21 mouse cellular contexts compared by ENCODE assay signal in the genomic region with DNA sequence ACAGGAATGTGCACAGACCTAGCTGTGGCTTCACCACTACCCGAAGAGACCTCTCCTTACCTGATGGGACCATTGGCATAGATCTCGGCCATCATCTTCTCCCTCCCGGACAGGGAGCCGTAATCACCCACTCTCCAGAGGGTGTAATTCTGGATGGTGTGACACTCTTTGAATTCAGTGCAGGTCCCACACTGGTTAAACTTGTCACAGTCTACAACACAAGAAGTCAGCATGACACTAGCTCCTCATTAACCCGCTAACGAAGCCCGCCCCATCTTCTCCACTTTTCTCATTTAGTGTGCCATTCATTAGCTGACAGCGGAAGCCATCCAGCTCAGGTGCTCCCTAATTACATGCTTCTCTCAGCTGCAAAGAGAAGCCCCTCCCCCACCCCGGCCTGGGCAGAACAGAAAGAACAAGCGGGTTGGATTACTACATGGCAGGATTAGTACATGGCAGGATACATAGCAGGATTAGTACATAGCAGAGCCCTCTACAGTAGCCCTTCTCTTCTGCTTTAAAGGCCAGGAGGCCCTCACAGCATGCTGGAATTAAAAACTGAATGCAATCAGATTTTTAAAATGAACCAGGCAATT. TPM values are rescaled to one million over a fixed set of nuclear protein-coding genes. Genes with fewer than 3 reads are reported as not detected.
DNase-seq lines count a peak whose midpoint lies in the region; ATAC-seq and TF ChIP-seq lines count a peak whose summit lies in the region.
"Had no signal": no experiment of that assay in that cellular context is flagged by ENCODE, and none has a peak within 500 bp of the region (broad histone marks: within the 10 kb centered on the region; RNA-seq: fewer than 3 reads in every experiment).

No protein-coding gene starts in this region.

- H3K27me3 ChIP-seq in midbrain, embryonic 11.5 days (ENCODE audit: control insufficient read depth, insufficient read depth, low read length), result no peaks in the 10 kb centered on the region
- H3K27me3 ChIP-seq in midbrain, embryonic 10.5 days (ENCODE audit: low read depth, poor library complexity, severe bottlenecking), result no peaks in the 10 kb centered on the region
- no peaks in the 10 kb centered on the region for H3K27me3 ChIP-seq in embryonic facial prominence, embryonic 10.5 days (replicated peaks; ENCODE audit: low read depth, poor library complexity, severe bottlenecking)
- no peaks in the 10 kb centered on the region for H3K27me3 ChIP-seq in forebrain, postnatal 0 days (ENCODE audit: insufficient read depth, low read length)
- H3K27me3 ChIP-seq in midbrain, embryonic 14.5 days (ENCODE audit: control insufficient read depth, insufficient read depth, low read length), result no peaks in the 10 kb centered on the region
- H3K27me3 ChIP-seq in thymus, adult 2 months (ENCODE audit: control insufficient read depth, insufficient read depth, low read length), result no peaks in the 10 kb centered on the region
- H3K27me3 ChIP-seq: liver, embryonic 13.5 days; megakaryocyte, embryonic 14.5 days had no signal

- H3K27ac ChIP-seq in midbrain, embryonic 11.5 days (ENCODE audit: low read depth, low read length), result no peak overlapping the region
- H3K27ac ChIP-seq in midbrain, embryonic 10.5 days (replicated peaks), result no peak overlapping the region
- H3K27ac ChIP-seq in embryonic facial prominence, embryonic 10.5 days (replicated peaks), result no peak overlapping the region
- no peak overlapping the region for H3K27ac ChIP-seq in forebrain, postnatal 0 days (ENCODE audit: low read depth, low read length)
- 0 out of 2 replicates have a peak overlapping the region, but pooled peaks have one; percentile 5 for H3K27ac ChIP-seq in midbrain, embryonic 14.5 days (replicated peaks; ENCODE audit: low read depth, low read length)
- no peak overlapping the region for H3K27ac ChIP-seq in thymus, adult 2 months (ENCODE audit: control insufficient read depth, insufficient read depth, low read length)
- H3K27ac ChIP-seq: limb, embryonic 10.5 days; liver, embryonic 13.5 days had no signal

- TF ChIP-seq POLR2A in thymus, adult 2 months (IDR thresholded peaks at IDR 0.05; ENCODE audit: control insufficient read depth, extremely low read depth, insufficient read depth, low read length, poor library complexity), result no peak

- no peak overlapping the region for H3K9ac ChIP-seq in midbrain, embryonic 11.5 days (ENCODE audit: low read length)
- no peak overlapping the region for H3K9ac ChIP-seq in forebrain, postnatal 0 days
- H3K9ac ChIP-seq in midbrain, embryonic 14.5 days (replicated peaks; ENCODE audit: low read length), result no peak overlapping the region
- H3K9ac ChIP-seq: liver, embryonic 13.5 days had no signal

- DNase-seq in midbrain, embryonic 11.5 days (ENCODE audit: low spot score, missing footprints), result peak; percentile 62
- no peak for DNase-seq in midbrain, embryonic 10.5 days (ENCODE audit: low spot score)
- DNase-seq in embryonic facial prominence, embryonic 10.5 days (ENCODE audit: low spot score), result peak; percentile 37
- peak; percentile 18 for DNase-seq in forebrain, postnatal 0 days
- peak; percentile 41 for DNase-seq in midbrain, embryonic 14.5 days
- no peak for DNase-seq in thymus, adult 2 months
- DNase-seq in adrenal gland, postnatal 14 days, result no peak
- no peak for DNase-seq in left cerebral cortex, postnatal 10 days (ENCODE audit: extremely low spot score in 1 of 2, low spot score in 2 of 2)
- DNase-seq: B cell, adult 2 months; cerebellum, adult 18-20 months; heart, postnatal 36 days; kidney, adult 11 months; kidney, postnatal 36 days; liver, embryonic 13.5 days; spleen, adult 18-20 months; thymus, postnatal 36 days had no signal

- 82% methylated on average over 10 of the region's 10 CpGs for WGBS in midbrain, embryonic 11.5 days
- 88% methylated on average over 10 of the region's 10 CpGs for WGBS in midbrain, embryonic 10.5 days
- 83% methylated on average over 10 of the region's 10 CpGs for WGBS in embryonic facial prominence, embryonic 10.5 days
- WGBS in forebrain, postnatal 0 days, result 35% methylated on average over 10 of the region's 10 CpGs
- 80% methylated on average over 10 of the region's 10 CpGs for WGBS in midbrain, embryonic 14.5 days
- WGBS in thymus, adult 2 months, result 95% methylated on average over 10 of the region's 10 CpGs

- intact Hi-C loops in left cerebral cortex, postnatal 10 days (cut with DNase I), result no loop called here

- no peak overlapping the region for H3K4me2 ChIP-seq in midbrain, embryonic 11.5 days
- H3K4me2 ChIP-seq in forebrain, postnatal 0 days (ENCODE audit: low read depth), result no peak overlapping the region
- H3K4me2 ChIP-seq in midbrain, embryonic 14.5 days (ENCODE audit: low read length), result no peak overlapping the region
- H3K4me2 ChIP-seq: heart, embryonic 11.5 days; liver, embryonic 13.5 days had no signal

- peaks cover 38% of the 10 kb centered on the region for H3K36me3 ChIP-seq in midbrain, embryonic 11.5 days (ENCODE audit: control insufficient read depth, insufficient read depth, low read length)
- peaks cover 93% of the 10 kb centered on the region for H3K36me3 ChIP-seq in midbrain, embryonic 10.5 days
- peaks cover 92% of the 10 kb centered on the region for H3K36me3 ChIP-seq in embryonic facial prominence, embryonic 10.5 days (replicated peaks)
- H3K36me3 ChIP-seq in forebrain, postnatal 0 days (ENCODE audit: insufficient read depth), result peaks cover 56% of the 10 kb centered on the region
- peaks cover 49% of the 10 kb centered on the region for H3K36me3 ChIP-seq in midbrain, embryonic 14.5 days (ENCODE audit: control insufficient read depth, insufficient read depth, low read length)
- H3K36me3 ChIP-seq in thymus, adult 2 months (ENCODE audit: control insufficient read depth, insufficient read depth, low read length), result peaks cover 33% of the 10 kb centered on the region

- H3K4me1 ChIP-seq in midbrain, embryonic 11.5 days (ENCODE audit: control insufficient read depth, insufficient read depth, low read length), result no peaks in the 10 kb centered on the region
- H3K4me1 ChIP-seq in midbrain, embryonic 10.5 days, result peaks cover 18% of the 10 kb centered on the region
- peaks cover 6% of the 10 kb centered on the region; the same call in 1 of the 2 replicates for H3K4me1 ChIP-seq in embryonic facial prominence, embryonic 10.5 days
- no peaks in the 10 kb centered on the region for H3K4me1 ChIP-seq in forebrain, postnatal 0 days (ENCODE audit: insufficient read depth)
- 0 out of 2 replicates have a peak, but pooled peaks cover 4% of the 10 kb centered on the region for H3K4me1 ChIP-seq in midbrain, embryonic 14.5 days (ENCODE audit: control insufficient read depth, insufficient read depth, low read length)
- no peaks in the 10 kb centered on the region for H3K4me1 ChIP-seq in thymus, adult 2 months (replicated peaks; ENCODE audit: control insufficient read depth, insufficient read depth, low read length)
- H3K4me1 ChIP-seq: liver, embryonic 13.5 days had no signal

- TF ChIP-seq CTCF in forebrain, postnatal 0 days (IDR thresholded peaks at IDR 0.05; ENCODE audit: low read depth), result no peak
- TF ChIP-seq CTCF in thymus, adult 2 months (IDR thresholded peaks at IDR 0.05; ENCODE audit: borderline replicate concordance, control insufficient read depth, extremely low read depth, insufficient read depth, low read length, poor library complexity), result no peak

- no peak for ATAC-seq in midbrain, embryonic 11.5 days (ENCODE audit: low FRiP score)
- ATAC-seq in forebrain, postnatal 0 days, result peak; percentile 66
- ATAC-seq in midbrain, embryonic 14.5 days (ENCODE audit: low FRiP score, low TSS enrichment), result no peak

- no peak overlapping the region for H3K4me3 ChIP-seq in midbrain, embryonic 11.5 days (ENCODE audit: low read depth, low read length)
- H3K4me3 ChIP-seq in midbrain, embryonic 10.5 days, result no peak overlapping the region
- no peak overlapping the region for H3K4me3 ChIP-seq in embryonic facial prominence, embryonic 10.5 days
- no peak overlapping the region for H3K4me3 ChIP-seq in forebrain, postnatal 0 days (ENCODE audit: low read depth, low read length)
- H3K4me3 ChIP-seq in midbrain, embryonic 14.5 days (replicated peaks; ENCODE audit: low read depth, low read length), result no peak overlapping the region
- no peak overlapping the region for H3K4me3 ChIP-seq in thymus, adult 2 months (ENCODE audit: control insufficient read depth, insufficient read depth, low read length)
- H3K4me3 ChIP-seq: limb, embryonic 10.5 days; liver, embryonic 13.5 days; megakaryocyte, embryonic 14.5 days had no signal

- H3K9me3 ChIP-seq in midbrain, embryonic 11.5 days (ENCODE audit: control insufficient read depth, low read length), result no peaks in the 10 kb centered on the region
- H3K9me3 ChIP-seq in midbrain, embryonic 10.5 days (replicated peaks), result no peaks in the 10 kb centered on the region
- no peaks in the 10 kb centered on the region for H3K9me3 ChIP-seq in embryonic facial prominence, embryonic 10.5 days
- H3K9me3 ChIP-seq in forebrain, postnatal 0 days (ENCODE audit: low read length), result no peaks in the 10 kb centered on the region
- no peaks in the 10 kb centered on the region for H3K9me3 ChIP-seq in midbrain, embryonic 14.5 days (ENCODE audit: control insufficient read depth, low read length)
- H3K9me3 ChIP-seq: limb, embryonic 10.5 days; liver, embryonic 13.5 days; megakaryocyte, embryonic 14.5 days had no signal

RNA-seq across cellular contexts. Expression of a gene that starts 9.7 kb away (rescaled TPM):
- 93.7 and 102 TPM in 2 replicates for polyA plus RNA-seq in midbrain, embryonic 11.5 days (2014; fragmentation: Nextera tagmentation; extraction: Ambion mirVana)
- polyA plus RNA-seq in midbrain, embryonic 10.5 days (2016; fragmentation: Nextera tagmentation; extraction: Ambion mirVana), result 116 TPM in 2 replicates
- 92.6 and 95.4 TPM in 2 replicates for polyA plus RNA-seq in embryonic facial prominence, embryonic 10.5 days (2016; fragmentation: Nextera tagmentation; extraction: Ambion mirVana)
- 53.9 and 59.9 TPM in 2 replicates for total RNA-seq in forebrain, postnatal 0 days (2014; rRNA removed)
- polyA plus RNA-seq in forebrain, postnatal 0 days (2015; fragmentation: Nextera tagmentation; extraction: Ambion mirVana), result 72.3 and 74.7 TPM in 2 replicates
- polyA plus RNA-seq in midbrain, embryonic 14.5 days (2014; fragmentation: Nextera tagmentation; extraction: Ambion mirVana), result 46.9 and 73.8 TPM in 2 replicates
- 252 and 284 TPM in 2 replicates for polyA plus RNA-seq in thymus, adult 2 months (2012; rRNA removed)
- total RNA-seq in adrenal gland, postnatal 14 days (2021), result 154 and 160 TPM in 2 replicates
- total RNA-seq in left cerebral cortex, postnatal 10 days (2021), result 10 to 100 TPM; 26.2 to 28.1 TPM

RNA-seq across cellular contexts. Expression of a gene that starts 13.5 kb away (rescaled TPM):
- polyA plus RNA-seq in midbrain, embryonic 11.5 days (2014; fragmentation: Nextera tagmentation; extraction: Ambion mirVana), result 163 and 164 TPM in 2 replicates
- polyA plus RNA-seq in midbrain, embryonic 10.5 days (2016; fragmentation: Nextera tagmentation; extraction: Ambion mirVana), result 193 and 195 TPM in 2 replicates
- polyA plus RNA-seq in embryonic facial prominence, embryonic 10.5 days (2016; fragmentation: Nextera tagmentation; extraction: Ambion mirVana), result 195 and 208 TPM in 2 replicates
- total RNA-seq in forebrain, postnatal 0 days (2014; rRNA removed), result 45.6 and 65.6 TPM in 2 replicates
- polyA plus RNA-seq in forebrain, postnatal 0 days (2015; fragmentation: Nextera tagmentation; extraction: Ambion mirVana), result 75.7 and 90.7 TPM in 2 replicates
- 107 and 121 TPM in 2 replicates for polyA plus RNA-seq in midbrain, embryonic 14.5 days (2014; fragmentation: Nextera tagmentation; extraction: Ambion mirVana)
- 99.3 and 107 TPM in 2 replicates for polyA plus RNA-seq in thymus, adult 2 months (2012; rRNA removed)
- total RNA-seq in adrenal gland, postnatal 14 days (2021), result 51.5 and 63.4 TPM in 2 replicates
- 10 to 100 TPM; 56.6 to 59.1 TPM for total RNA-seq in left cerebral cortex, postnatal 10 days (2021)

RNA-seq across cellular contexts. Expression of a gene that starts 21.4 kb away (rescaled TPM):
- 5.3 and 6.8 TPM in 2 replicates for polyA plus RNA-seq in midbrain, embryonic 11.5 days (2014; fragmentation: Nextera tagmentation; extraction: Ambion mirVana)
- 4.3 and 6.1 TPM in 2 replicates for polyA plus RNA-seq in midbrain, embryonic 10.5 days (2016; fragmentation: Nextera tagmentation; extraction: Ambion mirVana)
- 4.3 and 5.2 TPM in 2 replicates for polyA plus RNA-seq in embryonic facial prominence, embryonic 10.5 days (2016; fragmentation: Nextera tagmentation; extraction: Ambion mirVana)
- total RNA-seq in forebrain, postnatal 0 days (2014; rRNA removed), result 0.38 TPM in 1 of 2 replicates, not detected in the other
- polyA plus RNA-seq in forebrain, postnatal 0 days (2015; fragmentation: Nextera tagmentation; extraction: Ambion mirVana), result 0.11 TPM in 1 of 2 replicates, not detected in the other
- 0.45 and 0.46 TPM in 2 replicates for polyA plus RNA-seq in midbrain, embryonic 14.5 days (2014; fragmentation: Nextera tagmentation; extraction: Ambion mirVana)
- 0.48 and 1.6 TPM in 2 replicates for polyA plus RNA-seq in thymus, adult 2 months (2012; rRNA removed)
- 1.0 and 2.7 TPM in 2 replicates for total RNA-seq in adrenal gland, postnatal 14 days (2021)
- not detected for total RNA-seq in left cerebral cortex, postnatal 10 days (2021)
- total RNA-seq: gastrocnemius, postnatal 36 days; layer of hippocampus, postnatal 25 days had no signal

RNA-seq across cellular contexts. Expression of a gene that starts 34.8 kb away (rescaled TPM):
- polyA plus RNA-seq in midbrain, embryonic 11.5 days (2014; fragmentation: Nextera tagmentation; extraction: Ambion mirVana), result 694 and 705 TPM in 2 replicates
- 569 and 605 TPM in 2 replicates for polyA plus RNA-seq in midbrain, embryonic 10.5 days (2016; fragmentation: Nextera tagmentation; extraction: Ambion mirVana)
- 555 and 612 TPM in 2 replicates for polyA plus RNA-seq in embryonic facial prominence, embryonic 10.5 days (2016; fragmentation: Nextera tagmentation; extraction: Ambion mirVana)
- total RNA-seq in forebrain, postnatal 0 days (2014; rRNA removed), result 587 and 783 TPM in 2 replicates
- 714 and 873 TPM in 2 replicates for polyA plus RNA-seq in forebrain, postnatal 0 days (2015; fragmentation: Nextera tagmentation; extraction: Ambion mirVana)
- 771 and 1,008 TPM in 2 replicates for polyA plus RNA-seq in midbrain, embryonic 14.5 days (2014; fragmentation: Nextera tagmentation; extraction: Ambion mirVana)
- polyA plus RNA-seq in thymus, adult 2 months (2012; rRNA removed), result 273 and 315 TPM in 2 replicates
- 463 and 499 TPM in 2 replicates for total RNA-seq in adrenal gland, postnatal 14 days (2021)
- total RNA-seq in left cerebral cortex, postnatal 10 days (2021), result 100 to 1,000 TPM; 368 to 383 TPM

RNA-seq across cellular contexts. Expression of a gene that starts 43.8 kb away (rescaled TPM):
- 129 and 130 TPM in 2 replicates for polyA plus RNA-seq in midbrain, embryonic 11.5 days (2014; fragmentation: Nextera tagmentation; extraction: Ambion mirVana)
- 125 and 132 TPM in 2 replicates for polyA plus RNA-seq in midbrain, embryonic 10.5 days (2016; fragmentation: Nextera tagmentation; extraction: Ambion mirVana)
- polyA plus RNA-seq in embryonic facial prominence, embryonic 10.5 days (2016; fragmentation: Nextera tagmentation; extraction: Ambion mirVana), result 121 and 133 TPM in 2 replicates
- 68.7 and 77.2 TPM in 2 replicates for total RNA-seq in forebrain, postnatal 0 days (2014; rRNA removed)
- 106 and 107 TPM in 2 replicates for polyA plus RNA-seq in forebrain, postnatal 0 days (2015; fragmentation: Nextera tagmentation; extraction: Ambion mirVana)
- polyA plus RNA-seq in midbrain, embryonic 14.5 days (2014; fragmentation: Nextera tagmentation; extraction: Ambion mirVana), result 98.4 and 110 TPM in 2 replicates
- polyA plus RNA-seq in thymus, adult 2 months (2012; rRNA removed), result 62.8 and 67.4 TPM in 2 replicates
- 177 and 185 TPM in 2 replicates for total RNA-seq in adrenal gland, postnatal 14 days (2021)
- 10 to 100 TPM; 47.0 to 51.8 TPM for total RNA-seq in left cerebral cortex, postnatal 10 days (2021)

Comparison
In these comparisons a context has a peak if more than half of its experiments do, and no peak if none do; other contexts are left out.
1. DNase-seq: peak in midbrain, embryonic 11.5 days (single experiment), embryonic facial prominence, embryonic 10.5 days (single experiment), forebrain, postnatal 0 days (single experiment) and midbrain, embryonic 14.5 days (single experiment); none in midbrain, embryonic 10.5 days (single experiment), thymus, adult 2 months (single experiment), adrenal gland, postnatal 14 days (single experiment) and left cerebral cortex, postnatal 10 days (0 of 2).